Mouse (Mus musculus) left cerebral cortex, adult 11 months (tissue): Measurements from ENCODE around the gene Ptf1a.

Experiments
- DNase-seq: peaks from one replicate; pipeline ENCODE4 v3.0.0; 2022; ENCODE audit warnings: low spot score

The Ptf1a gene

GRCm38 (mm10) chr2:19444931-19445831 lies at the start of gene Ptf1a:
Ptf1a (plus strand) TSS chr2:19445663.
- no peak for DNase-seq

- DNase-seq = no peak
Observed at GRCm38 (mm10) chr2:19405409-19405808, 40.1 kb upstream of the Ptf1a start.

- DNase-seq = no peak
Observed at GRCm38 (mm10) chr2:19406531-19406930, 38.9 kb upstream of the Ptf1a start.

GRCm38 (mm10) chr2:19414222-19414965 lies 31.1 kb upstream of the Ptf1a start:
- peak; percentile 22 for DNase-seq

GRCm38 (mm10) chr2:19415063-19415521 lies 30.4 kb upstream of the Ptf1a start:
- peak; percentile 71 for DNase-seq

- DNase-seq = no peak
Observed at GRCm38 (mm10) chr2:19416066-19416465, 29.4 kb upstream of the Ptf1a start.

GRCm38 (mm10) chr2:19419686-19420345 lies 25.6 kb upstream of the Ptf1a start:
- DNase-seq = no peak

GRCm38 (mm10) chr2:19422226-19422625 lies 23.2 kb upstream of the Ptf1a start:
- no peak for DNase-seq

- no peak for DNase-seq
Observed at GRCm38 (mm10) chr2:19423086-19423485, 22.4 kb upstream of the Ptf1a start.

- DNase-seq = no peak
Observed at GRCm38 (mm10) chr2:19429031-19429430, 16.4 kb upstream of the Ptf1a start.

- DNase-seq = no peak
Observed at GRCm38 (mm10) chr2:19429691-19430690, 15.5 kb upstream of the Ptf1a start.

GRCm38 (mm10) chr2:19430746-19431145 lies 14.7 kb upstream of the Ptf1a start:
- DNase-seq = no peak

GRCm38 (mm10) chr2:19431186-19431585 lies 14.3 kb upstream of the Ptf1a start:
- DNase-seq = no peak

- DNase-seq = no peak
Observed at GRCm38 (mm10) chr2:19431614-19432323, 13.7 kb upstream of the Ptf1a start.

GRCm38 (mm10) chr2:19444346-19444745 lies 1.1 kb upstream of the Ptf1a start:
- DNase-seq = no peak

- DNase-seq = no peak
Observed at GRCm38 (mm10) chr2:19445871-19446501, 523 bp downstream of the Ptf1a start.

GRCm38 (mm10) chr2:19446746-19447145 lies 1.3 kb downstream of the Ptf1a start:
- DNase-seq = no peak

- no peak for DNase-seq
Observed at GRCm38 (mm10) chr2:19448042-19448700, 2.7 kb downstream of the Ptf1a start.

GRCm38 (mm10) chr2:19449308-19449707 lies 3.8 kb downstream of the Ptf1a start:
- DNase-seq = no peak
